Mouse (Mus musculus): ENCODE measurements around the gene Ubl3.

Gene Ubl3

DNA sequence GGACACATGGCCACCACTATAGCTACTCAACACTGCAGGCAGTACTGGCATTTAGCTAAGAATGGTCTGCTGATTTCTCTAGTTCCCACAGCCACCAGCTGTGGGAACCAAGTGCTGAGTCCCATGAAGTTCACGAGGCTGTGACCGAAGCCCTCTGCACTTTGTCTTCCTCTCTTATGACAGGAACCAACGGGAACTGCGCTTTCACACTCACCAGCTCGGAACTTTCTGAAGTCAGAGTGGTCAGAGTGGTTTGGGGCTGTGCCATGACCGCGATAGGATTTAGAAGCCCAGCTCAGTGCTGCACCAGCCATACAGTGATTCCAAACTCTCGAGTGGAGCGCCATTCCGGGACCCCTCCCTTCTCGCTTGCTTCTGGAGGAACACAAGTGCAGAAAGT, 66.4 kb downstream of the Ubl3 start:
- no peak for DNase-seq (ENCODE audit: low spot score in 2 of 2)

DNA sequence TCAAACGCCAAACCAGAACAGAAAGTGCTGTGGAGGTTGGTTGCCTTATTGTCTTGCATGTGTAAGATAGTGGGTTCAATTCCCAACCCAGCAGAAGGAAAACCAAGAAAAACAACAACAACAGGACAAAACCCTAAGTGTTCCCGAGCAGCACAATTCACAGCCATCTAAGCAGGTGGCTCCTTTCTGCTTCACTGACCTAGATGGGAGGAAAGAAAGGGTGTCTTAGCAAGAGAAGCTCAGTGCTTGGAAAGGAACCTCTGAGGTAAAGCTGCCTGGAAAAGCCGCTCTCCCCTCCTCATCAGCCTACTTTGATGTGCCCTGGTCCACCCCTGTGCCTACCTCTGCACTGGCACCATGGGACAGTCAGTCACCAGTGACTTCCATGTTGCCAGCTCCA, 70.8 kb downstream of the Ubl3 start:
- no peak for DNase-seq (ENCODE audit: low spot score in 2 of 2)

DNA sequence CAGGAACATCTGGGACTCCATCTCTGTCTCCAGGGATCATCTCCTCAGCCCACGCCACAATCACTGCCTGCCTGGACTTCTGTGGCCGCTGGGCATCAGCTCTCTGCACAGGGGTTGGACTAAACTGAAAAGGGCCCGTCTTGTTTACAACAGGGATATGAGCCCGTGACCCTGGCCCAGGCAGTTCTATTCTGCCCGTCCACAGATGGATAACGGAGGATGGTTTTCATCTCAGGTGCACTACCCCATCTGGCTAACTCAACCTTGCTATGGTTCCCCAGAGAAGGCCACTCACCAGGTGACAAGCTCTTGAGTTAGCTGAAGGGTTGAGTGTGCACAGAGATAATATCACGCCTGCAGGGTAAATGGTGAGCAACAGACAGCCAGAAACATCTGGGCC, 78.2 kb downstream of the Ubl3 start:
- no peak for DNase-seq (ENCODE audit: low spot score in 2 of 2)

DNA sequence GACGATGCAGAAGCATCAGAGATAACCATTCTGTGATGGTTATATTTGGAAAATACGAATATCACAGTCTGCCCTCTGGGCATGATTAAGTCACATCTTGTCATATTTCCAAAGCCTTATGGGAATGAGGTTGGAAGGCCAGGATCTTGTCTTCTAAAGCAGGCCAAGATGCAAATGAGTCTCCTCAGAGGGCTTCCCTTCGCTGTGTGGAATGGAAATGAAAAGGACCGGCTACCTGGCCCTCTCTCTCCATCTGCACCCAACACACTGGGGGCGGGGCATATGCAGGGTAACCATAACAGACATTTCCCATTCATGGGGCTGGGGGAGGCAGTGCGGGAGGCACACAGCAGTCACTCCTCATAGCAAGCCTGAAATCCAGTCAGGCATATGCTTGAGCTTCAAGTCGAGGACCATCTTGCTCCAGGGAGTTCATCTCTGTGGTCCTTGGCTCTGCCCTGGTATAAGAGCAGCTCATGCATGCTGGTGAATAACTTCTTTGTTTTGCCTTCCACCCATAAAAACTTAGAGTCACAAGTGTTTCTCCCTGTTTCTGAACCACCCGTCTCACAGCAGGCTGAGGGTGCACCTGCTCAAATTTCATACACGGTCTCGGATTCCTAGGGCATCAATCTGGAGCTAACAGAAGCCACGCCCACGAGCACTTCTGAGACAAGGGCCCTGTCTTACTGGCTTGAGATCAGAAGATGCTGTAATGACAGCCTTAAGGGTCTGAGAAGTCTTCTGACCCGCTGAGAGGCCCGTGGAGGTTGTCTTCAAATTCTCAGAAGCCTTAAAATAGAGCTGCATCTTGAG, 83.8 kb downstream of the Ubl3 start:
- no peak for DNase-seq (ENCODE audit: low spot score in 2 of 2)

DNA sequence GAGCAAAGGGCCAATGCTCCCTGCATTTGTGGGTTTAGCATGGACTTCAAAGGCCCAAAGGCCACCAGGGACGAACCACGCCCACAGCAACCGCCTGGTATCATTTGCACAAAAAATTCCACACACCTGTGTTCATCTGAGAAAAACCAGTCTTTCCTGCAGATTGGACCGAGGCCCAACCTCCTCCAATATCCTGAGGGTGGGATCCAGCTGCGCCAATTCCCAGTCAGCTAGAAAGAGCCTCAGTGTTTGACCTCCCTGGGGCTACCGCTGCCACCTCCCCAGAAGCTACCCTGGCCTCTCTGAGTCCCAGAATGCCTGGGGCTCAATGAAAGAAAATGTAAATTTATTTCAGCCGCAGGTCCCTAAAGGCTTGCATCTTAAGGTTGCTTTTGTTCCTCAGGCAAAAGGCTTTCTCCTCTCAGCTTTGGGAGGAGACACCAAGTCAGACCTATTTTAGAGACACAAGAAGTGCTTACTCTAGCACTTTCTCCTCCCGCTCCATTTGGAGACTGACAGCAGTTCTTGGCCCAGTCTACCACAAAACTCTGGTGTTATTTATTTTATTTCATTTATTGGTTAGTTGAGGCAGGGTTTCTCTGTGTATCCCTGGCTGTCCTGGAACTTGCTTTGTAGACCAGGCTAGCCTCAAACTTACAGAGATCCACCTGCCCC, 85.5 kb downstream of the Ubl3 start:
- DNase-seq (ENCODE audit: low spot score in 2 of 2) = no peak

DNA sequence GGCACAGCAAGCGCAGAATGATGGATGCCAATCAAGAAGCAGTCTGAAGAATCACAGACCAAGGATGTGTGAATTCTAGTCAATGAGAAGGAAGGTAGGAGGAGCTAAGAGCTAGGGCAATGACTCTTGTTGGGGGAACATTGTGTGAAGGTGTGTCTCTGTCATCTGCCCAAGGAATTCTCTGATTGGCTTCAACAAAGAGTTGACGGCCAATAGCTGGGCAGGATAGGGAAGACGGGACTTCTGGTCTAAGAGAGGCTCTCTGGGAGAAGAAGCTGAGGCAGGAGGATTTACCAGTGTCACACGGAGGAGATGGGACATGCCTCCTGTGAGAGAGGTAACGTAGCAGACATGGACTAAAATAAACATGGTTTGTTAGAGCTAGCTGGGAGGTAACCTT, 86.5 kb downstream of the Ubl3 start:
- DNase-seq (ENCODE audit: low spot score in 2 of 2) = no peak

DNA sequence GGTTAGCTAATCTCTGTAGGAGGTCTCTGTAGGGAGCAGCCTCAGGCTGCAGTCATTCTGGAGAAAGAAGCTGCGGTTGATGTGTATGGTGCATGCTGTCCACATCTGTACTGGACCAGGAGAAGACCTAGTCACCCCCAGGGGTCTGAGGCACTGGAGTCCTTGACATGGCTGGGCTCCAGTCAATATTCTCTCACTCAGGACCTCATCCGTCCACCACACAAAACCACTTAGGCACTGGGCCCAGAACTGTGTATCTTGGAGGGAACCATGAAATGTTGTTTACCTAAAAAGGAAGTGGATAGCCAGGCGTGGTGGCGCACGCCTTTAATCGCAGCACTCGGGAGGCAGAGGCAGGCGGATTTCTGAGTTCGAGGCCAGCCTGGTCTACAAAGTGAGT, 87.5 kb downstream of the Ubl3 start:
- DNase-seq (ENCODE audit: low spot score in 2 of 2) = no peak

DNA sequence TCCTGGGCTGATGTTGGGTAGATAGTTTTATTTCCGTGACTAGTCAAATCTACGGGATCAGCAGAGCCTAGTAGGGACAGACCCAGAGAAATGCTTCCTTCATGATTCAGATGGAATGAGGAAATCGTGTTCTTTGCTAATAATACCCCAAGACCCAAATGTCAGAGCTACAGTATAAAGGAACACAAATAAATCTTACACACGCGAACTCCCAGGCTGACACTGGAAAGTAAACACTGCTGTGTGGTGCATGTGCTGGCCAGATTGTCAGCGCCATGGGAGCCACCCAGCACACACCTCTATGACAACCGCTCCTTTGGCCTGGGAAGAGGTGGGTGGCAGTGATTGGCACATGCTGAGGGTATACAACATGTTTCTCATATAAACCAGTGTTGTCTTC, 88.1 kb downstream of the Ubl3 start:
- no peak for DNase-seq (ENCODE audit: low spot score in 2 of 2)

DNA sequence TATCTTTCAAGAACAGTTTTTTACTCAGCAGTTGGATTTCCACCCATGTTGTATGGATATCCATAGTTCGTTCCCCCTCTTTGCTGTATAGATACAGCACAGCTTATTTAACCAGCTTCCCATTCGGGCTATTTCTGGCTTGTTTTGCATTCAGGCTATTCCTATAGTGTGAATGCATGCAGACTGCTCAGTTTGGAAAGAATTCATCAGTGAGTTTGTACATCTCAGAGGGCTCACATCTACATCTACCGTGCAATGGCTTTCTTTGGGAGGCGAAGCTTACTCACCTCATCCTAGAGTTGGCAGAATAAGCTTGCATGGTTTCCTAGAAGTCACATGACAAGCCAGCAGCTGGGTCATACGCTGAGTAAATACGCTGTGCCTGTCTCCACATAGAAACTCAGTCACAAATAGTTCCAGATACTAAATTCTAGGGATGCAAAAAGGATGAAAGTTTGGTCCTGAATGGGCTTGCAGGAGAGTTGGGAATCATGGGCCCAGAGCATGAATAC, 88.8 kb downstream of the Ubl3 start:
- no peak for DNase-seq (ENCODE audit: low spot score in 2 of 2)

Data from urinary bladder, postnatal 36 days (tissue).